Mouse (Mus musculus) heart, embryonic 16.5 days (tissue): ENCODE measurements around the gene Rtl5. TPM values are rescaled to one million over a fixed set of nuclear protein-coding genes. Genes with fewer than 3 reads are reported as not detected.

ENCODE experiments used
- ATAC-seq: fragments of 200-750 bp; cut with Nextera tagmentation; replicated peaks from 2 replicates; pipeline ENCODE4 v1.8.0; 2017; ENCODE audit warnings: moderate number of reproducible peaks; ENCODE audit not compliant: insufficient read depth, low FRiP score; ENCODE audit errors: extremely low read depth
- H3K27ac ChIP-seq: fragments of 300-500 bp; sonication (generic); 2 replicates; pipeline ENCODE4 v1.5.1; 2014; ENCODE audit warnings: mild to moderate bottlenecking, low read length, control low read depth, moderate library complexity
- H3K27me3 ChIP-seq: fragments of 300-500 bp; sonication (generic); 2 replicates; pipeline ENCODE4 v1.6.1; 2014; ENCODE audit warnings: low read length, mixed read lengths; ENCODE audit not compliant: control insufficient read depth, insufficient read depth
- H3K36me3 ChIP-seq: fragments of 300-500 bp; sonication (generic); 2 replicates; pipeline ENCODE4 v1.6.1; 2014; ENCODE audit not compliant: control insufficient read depth, insufficient read depth
- H3K4me1 ChIP-seq: fragments of 300-500 bp; sonication (generic); 2 replicates; pipeline ENCODE4 v1.6.1; 2014; ENCODE audit warnings: low read length, mixed read lengths; ENCODE audit not compliant: control insufficient read depth, insufficient read depth
- H3K4me2 ChIP-seq: fragments of 300-500 bp; sonication (generic); 2 replicates; pipeline ENCODE4 v1.6.1; 2014; ENCODE audit warnings: low read depth, mild to moderate bottlenecking, control low read depth, low read length
- H3K4me3 ChIP-seq: fragments of 300-500 bp; sonication (generic); 2 replicates; pipeline ENCODE4 v1.5.1; 2014; ENCODE audit warnings: mild to moderate bottlenecking, control low read depth, low read length
- H3K9ac ChIP-seq: fragments of 300-500 bp; sonication (generic); 2 replicates; pipeline ENCODE4 v1.6.1; 2014; ENCODE audit warnings: low read length, control low read depth
- H3K9me3 ChIP-seq: fragments of 300-500 bp; sonication (generic); replicated peaks from 2 replicates; pipeline ENCODE4 v1.6.1; 2016; ENCODE audit warnings: low read length; ENCODE audit not compliant: control insufficient read depth
- WGBS: fragments of 180-500 bp; shearing (Covaris S2); extraction: QIAGEN DNeasy Blood & Tissue Kit; methylation state at CpG from one replicate; pipeline ENCODE4 v1.1.7; 2014; 5-methylcytosine and 5-hydroxymethylcytosine counted together
- polyA plus RNA-seq: library from polyadenylated mRNA; unstranded; fragments of >200 nt; fragmentation: Nextera tagmentation; extraction: Ambion mirVana; gene quantifications from 2 replicates; pipeline ENCODE4 v1.2.1, GENCODE M21; 2015

Rtl5 gene
- polyA plus RNA-seq, 1 experiment from 2014 or later = 0.42 TPM

DNA sequence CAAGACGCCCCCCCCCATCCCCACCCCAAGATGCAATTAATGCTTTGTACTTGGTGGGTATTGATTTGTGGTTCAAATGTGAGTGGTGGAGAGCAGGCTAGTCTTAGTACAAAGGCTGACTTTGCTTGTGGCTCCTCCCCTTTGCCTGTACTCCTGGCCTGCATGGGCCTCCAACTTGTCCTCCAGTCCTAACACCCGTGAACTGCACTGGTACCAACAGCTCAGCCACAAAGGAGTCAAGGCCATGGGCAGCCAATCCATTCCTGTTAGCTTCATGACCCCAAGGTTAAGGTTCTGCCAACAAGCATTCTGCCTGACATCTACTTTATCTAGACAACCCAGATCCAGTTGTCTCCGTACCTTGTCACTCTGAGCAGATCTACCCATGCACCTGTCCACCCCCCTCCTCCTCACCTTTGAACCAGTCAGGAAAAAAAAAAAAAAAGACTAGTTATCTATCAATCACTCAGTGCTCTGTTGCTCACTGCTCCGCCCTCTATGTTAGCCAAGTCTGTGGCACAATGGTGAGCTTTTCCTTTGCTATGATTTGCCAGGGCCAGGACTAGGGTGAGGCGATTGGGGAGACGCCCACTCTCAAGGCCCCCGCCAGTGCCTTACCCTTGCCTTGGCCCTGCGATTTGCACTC is 14.8 kb upstream of the Rtl5 start:
- Histone ChIP-seq H3K27me3 (no peaks in the 10 kb centered on the region), H3K4me2 (no peak overlapping the region), H3K4me3 (no peak overlapping the region), H3K36me3 (peaks cover 7% of the 10 kb centered on the region; the same call in 1 of the 2 replicates), H3K4me1 (no peaks in the 10 kb centered on the region), H3K9ac (no peak overlapping the region), H3K9me3 (no peaks in the 10 kb centered on the region), H3K27ac (no peak overlapping the region)
- WGBS = 83% methylated on average over 8 of the region's 8 CpGs
- no peak for ATAC-seq

DNA sequence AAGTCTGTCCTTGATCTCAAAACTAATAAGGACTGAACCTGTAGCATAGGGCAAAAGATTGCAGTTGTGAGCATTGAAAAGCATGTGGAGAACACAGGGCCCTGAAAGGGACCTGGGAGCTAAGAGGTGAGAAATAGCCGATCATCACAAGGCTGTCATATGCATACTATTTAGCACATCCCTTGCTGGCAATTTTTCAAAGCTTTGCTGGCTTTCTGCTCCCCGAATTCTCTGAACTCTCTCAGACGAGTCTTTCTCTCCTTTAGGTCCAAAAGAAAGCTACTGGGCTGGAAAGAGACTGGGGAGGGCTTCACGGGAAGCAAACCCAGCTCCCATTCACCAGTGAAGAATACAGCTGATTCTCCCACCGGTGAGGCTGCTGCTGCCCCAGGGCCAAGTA is 11.2 kb upstream of the Rtl5 start:
- Histone ChIP-seq H3K4me2 (no peak overlapping the region), H3K27ac (no peak overlapping the region), H3K27me3 (no peaks in the 10 kb centered on the region), H3K4me3 (no peak overlapping the region), H3K9me3 (no peaks in the 10 kb centered on the region), H3K9ac (no peak overlapping the region), H3K4me1 (no peaks in the 10 kb centered on the region), H3K36me3 (peaks cover 7% of the 10 kb centered on the region; the same call in 1 of the 2 replicates)
- no peak for ATAC-seq
- WGBS = 59% methylated on average over 5 of the region's 5 CpGs

DNA sequence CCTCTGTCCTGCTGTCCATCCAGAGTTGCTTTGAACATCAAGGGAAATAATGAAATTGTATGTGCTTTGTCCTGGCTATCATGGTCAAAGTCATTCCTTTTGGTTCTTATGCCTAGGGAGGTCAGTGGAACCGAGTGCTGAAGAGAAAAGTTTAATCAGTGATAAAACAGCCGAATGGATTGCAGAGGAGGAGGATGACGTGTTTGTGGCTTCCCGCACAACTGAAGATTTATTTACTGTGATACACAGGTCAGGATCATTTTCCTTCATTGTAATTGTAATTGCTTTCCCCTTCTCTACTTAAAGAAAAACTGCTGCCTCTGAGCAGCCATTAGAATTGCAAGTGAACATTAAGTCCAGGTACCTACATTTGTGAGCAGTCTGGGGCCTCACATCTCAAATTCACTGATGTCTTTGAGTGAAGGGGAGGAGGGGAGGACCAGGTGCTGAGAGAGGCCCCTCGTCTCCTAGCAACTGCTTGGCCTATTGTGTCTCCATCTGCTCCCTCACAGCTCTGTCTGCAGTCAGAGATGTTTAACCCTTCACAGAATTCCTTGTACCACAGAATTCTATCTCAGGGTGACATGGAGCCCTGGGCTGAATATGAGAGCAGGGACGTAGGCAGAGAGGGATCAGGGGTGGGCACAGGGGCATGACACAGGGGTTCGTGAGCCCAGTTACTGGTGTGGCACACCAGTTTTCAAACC is 10.6 kb upstream of the Rtl5 start:
- WGBS = 59% methylated on average over 7 of the region's 7 CpGs
- Histone ChIP-seq H3K9ac (no peak overlapping the region), H3K36me3 (peaks cover 7% of the 10 kb centered on the region; the same call in 1 of the 2 replicates), H3K27me3 (no peaks in the 10 kb centered on the region), H3K4me2 (no peak overlapping the region), H3K4me3 (no peak overlapping the region), H3K9me3 (no peaks in the 10 kb centered on the region), H3K4me1 (no peaks in the 10 kb centered on the region), H3K27ac (no peak overlapping the region)
- ATAC-seq = no peak

DNA sequence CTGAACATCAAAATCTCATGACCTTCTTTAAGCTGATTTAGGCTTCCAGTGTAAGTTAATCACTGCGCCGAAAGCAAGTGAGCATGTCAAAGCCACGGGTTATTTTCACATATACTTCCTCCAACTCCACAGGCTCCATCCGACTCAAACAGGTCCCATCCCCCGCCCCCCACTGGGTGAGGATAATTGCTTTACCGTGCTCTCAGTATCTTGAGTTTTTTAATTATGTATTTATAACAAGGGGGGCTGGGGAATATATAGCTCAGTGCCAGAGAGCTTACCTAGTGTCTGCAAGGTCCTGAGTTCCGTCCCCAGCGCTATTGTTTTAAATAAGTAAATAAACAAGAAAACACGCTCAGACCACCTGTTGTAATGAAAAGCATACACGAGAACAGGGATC is 10.0 kb upstream of the Rtl5 start:
- no peaks in the 10 kb centered on the region for H3K9me3 ChIP-seq
- WGBS = 69% methylated on average over 10 of the region's 10 CpGs
- ATAC-seq = no peak
- no peak overlapping the region for H3K9ac ChIP-seq
- no peak overlapping the region for H3K27ac ChIP-seq
- no peak overlapping the region for H3K4me2 ChIP-seq
- H3K4me1 ChIP-seq = no peaks in the 10 kb centered on the region
- no peak overlapping the region for H3K4me3 ChIP-seq
- peaks cover 7% of the 10 kb centered on the region; the same call in 1 of the 2 replicates for H3K36me3 ChIP-seq
- H3K27me3 ChIP-seq = no peaks in the 10 kb centered on the region

DNA sequence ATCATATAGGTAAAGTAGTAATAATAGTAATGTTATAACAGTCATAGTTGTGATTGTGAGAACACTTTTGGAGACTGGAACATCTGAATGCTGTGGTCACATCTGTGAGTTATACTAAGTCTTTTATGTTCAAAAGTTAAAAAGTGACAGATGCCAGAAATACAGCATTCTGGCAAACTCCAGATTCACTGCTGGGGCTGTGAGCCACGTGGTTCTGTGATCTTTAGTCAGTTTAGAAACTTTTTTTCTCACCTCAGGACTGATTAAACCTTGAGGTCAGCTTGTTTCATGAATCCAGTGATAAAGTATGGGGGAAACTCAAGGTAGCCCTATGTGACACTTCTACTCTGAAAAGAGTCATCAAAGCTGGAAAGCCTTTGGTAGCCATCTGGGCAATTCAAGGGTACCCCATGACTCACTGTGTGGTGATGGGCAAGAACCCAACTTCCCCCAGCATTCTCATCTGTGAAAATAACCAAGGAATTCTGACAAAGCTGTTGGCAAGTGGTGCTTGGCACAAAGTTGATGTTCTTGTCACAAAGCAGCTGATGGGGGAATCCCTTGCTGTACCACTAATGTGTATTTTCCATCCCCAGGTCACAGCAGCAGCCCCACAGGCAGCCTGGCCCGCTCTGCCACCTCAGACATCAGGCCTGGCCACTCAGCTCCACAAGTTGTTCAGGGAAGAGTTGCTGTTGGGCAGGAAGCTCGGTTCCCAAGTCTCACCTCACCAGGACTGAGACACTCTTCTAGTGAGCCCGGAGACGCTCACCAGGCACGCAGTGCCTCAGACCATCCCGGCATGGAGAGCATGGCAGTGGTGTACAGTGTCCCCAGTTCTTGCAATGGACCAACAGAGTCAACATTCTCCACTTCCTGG is 6.0 kb upstream of the Rtl5 start:
- H3K9ac ChIP-seq = no peak overlapping the region
- H3K4me3 ChIP-seq = no peak overlapping the region
- no peak overlapping the region for H3K27ac ChIP-seq
- no peaks in the 10 kb centered on the region for H3K27me3 ChIP-seq
- 82% methylated on average over 7 of the region's 7 CpGs for WGBS
- H3K4me1 ChIP-seq = no peaks in the 10 kb centered on the region
- no peak for ATAC-seq
- no peak overlapping the region for H3K4me2 ChIP-seq
- H3K36me3 ChIP-seq = no peaks in the 10 kb centered on the region; the same call in 1 of the 2 replicates
- no peaks in the 10 kb centered on the region for H3K9me3 ChIP-seq

DNA sequence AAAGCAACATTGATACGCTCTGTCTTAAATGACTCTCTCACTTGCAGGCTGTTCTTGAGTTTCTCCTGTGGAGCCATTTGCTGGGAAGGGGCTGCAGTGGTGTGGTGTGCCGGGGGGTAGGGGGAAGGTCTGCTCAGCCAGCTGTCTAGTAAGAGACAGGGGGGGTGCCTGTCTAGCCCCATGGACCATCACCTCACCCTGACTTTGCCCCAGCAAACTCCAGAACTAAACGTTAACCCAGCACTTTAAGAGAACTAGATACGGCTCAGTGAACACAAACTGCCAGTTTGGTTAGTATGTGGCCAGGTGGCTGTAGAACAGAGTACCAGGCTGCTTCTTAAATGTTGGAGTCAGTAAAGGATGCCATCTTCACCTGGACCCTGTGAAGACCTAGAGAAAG is 4.1 kb upstream of the Rtl5 start:
- H3K4me3 ChIP-seq = no peak overlapping the region
- no peak for ATAC-seq
- H3K9me3 ChIP-seq = no peaks in the 10 kb centered on the region
- no peak overlapping the region for H3K9ac ChIP-seq
- H3K4me1 ChIP-seq = no peaks in the 10 kb centered on the region
- no peaks in the 10 kb centered on the region for H3K27me3 ChIP-seq
- no peaks in the 10 kb centered on the region; the same call in 1 of the 2 replicates for H3K36me3 ChIP-seq
- H3K4me2 ChIP-seq = no peak overlapping the region
- H3K27ac ChIP-seq = no peak overlapping the region
- 63% methylated on average over 4 of the region's 4 CpGs for WGBS

DNA sequence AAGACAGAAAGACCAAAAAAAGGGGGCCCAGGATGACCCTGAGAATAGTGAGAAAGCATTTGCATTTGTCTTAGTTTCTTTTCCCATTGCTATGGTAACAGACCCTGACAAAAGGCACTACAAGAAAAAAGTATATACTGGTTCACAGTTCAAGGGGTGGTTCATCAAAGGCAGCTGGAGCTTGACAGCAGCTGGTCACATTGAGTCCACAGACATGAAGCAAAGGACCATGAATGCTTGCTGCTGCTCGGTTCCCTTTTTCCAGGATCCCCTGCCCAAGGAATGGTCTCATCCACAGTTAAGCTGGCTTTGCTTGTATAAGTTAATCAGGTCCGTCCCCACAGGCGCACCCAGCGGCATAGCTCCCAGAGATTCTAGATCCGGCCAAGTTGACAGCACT is 3.3 kb upstream of the Rtl5 start:
- Histone ChIP-seq H3K27me3 (no peaks in the 10 kb centered on the region), H3K4me3 (no peak overlapping the region), H3K4me1 (0 out of 2 replicates have a peak, but pooled peaks cover 4% of the 10 kb centered on the region), H3K27ac (no peak overlapping the region), H3K9ac (no peak overlapping the region), H3K9me3 (no peaks in the 10 kb centered on the region), H3K36me3 (no peaks in the 10 kb centered on the region), H3K4me2 (no peak overlapping the region)
- ATAC-seq = no peak
- WGBS = 73% methylated on average over 5 of the region's 5 CpGs

DNA sequence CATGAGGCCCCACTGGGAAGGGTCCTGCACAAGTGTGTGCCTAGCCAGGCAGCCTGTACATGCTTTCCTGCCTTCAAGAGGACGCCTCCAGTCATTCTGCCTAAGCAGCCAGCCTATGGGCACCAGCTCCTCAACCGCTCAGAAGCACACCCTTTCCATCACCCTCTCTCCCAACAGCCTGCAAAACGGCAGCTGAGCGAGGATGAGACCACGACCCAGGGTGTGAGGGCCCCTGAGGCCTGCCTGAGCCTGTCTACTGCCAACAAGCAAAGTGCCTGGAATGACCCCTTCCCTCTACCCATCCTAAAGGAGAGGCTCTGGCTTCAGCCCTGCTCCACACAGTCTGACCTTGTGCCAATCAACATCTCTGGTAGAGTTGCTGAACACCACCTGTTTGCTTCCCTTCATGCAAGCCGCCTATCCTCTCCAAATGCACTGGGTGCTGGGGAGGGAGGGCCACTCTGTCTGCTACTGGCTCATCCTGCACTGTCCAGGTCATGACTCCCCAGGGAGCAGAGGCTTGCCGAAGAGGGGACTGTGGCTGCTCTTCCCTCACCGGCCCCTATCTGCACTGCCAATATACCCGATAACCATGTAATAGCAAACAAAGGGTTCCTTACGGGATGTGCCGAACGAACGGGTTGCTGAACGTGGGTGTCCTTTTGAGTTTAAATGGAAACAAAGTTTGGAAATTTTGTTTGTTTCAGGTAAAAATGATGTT is 2.7 kb upstream of the Rtl5 start:
- no peak overlapping the region for H3K4me3 ChIP-seq
- WGBS = 77% methylated on average over 14 of the region's 14 CpGs
- no peak overlapping the region for H3K4me2 ChIP-seq
- no peaks in the 10 kb centered on the region for H3K9me3 ChIP-seq
- 0 out of 2 replicates have a peak, but pooled peaks cover 4% of the 10 kb centered on the region for H3K4me1 ChIP-seq
- no peak overlapping the region for H3K27ac ChIP-seq
- no peak for ATAC-seq
- no peaks in the 10 kb centered on the region for H3K36me3 ChIP-seq
- H3K9ac ChIP-seq = no peak overlapping the region
- no peaks in the 10 kb centered on the region for H3K27me3 ChIP-seq
